Mouse (Mus musculus) thymus, adult 2 months (tissue): ENCODE measurements around the gene Tnfaip2.

Experiments
- CTCF ChIP-seq: fragments of 200-500 bp; IDR thresholded peaks from 2 replicates; pipeline ENCODE4 v1.5.1; 2012; ENCODE audit warnings: mild to moderate bottlenecking, control low read depth, low read length, moderate library complexity, borderline replicate concordance; ENCODE audit not compliant: control insufficient read depth, poor library complexity, insufficient read depth; ENCODE audit errors: extremely low read depth
- POLR2A ChIP-seq: fragments of 200-500 bp; IDR thresholded peaks from 2 replicates; pipeline ENCODE4 v1.6.1; 2012; ENCODE audit warnings: mild to moderate bottlenecking, low read length, control low read depth, moderate library complexity; ENCODE audit not compliant: control insufficient read depth, poor library complexity, insufficient read depth; ENCODE audit errors: extremely low read depth

DNA sequence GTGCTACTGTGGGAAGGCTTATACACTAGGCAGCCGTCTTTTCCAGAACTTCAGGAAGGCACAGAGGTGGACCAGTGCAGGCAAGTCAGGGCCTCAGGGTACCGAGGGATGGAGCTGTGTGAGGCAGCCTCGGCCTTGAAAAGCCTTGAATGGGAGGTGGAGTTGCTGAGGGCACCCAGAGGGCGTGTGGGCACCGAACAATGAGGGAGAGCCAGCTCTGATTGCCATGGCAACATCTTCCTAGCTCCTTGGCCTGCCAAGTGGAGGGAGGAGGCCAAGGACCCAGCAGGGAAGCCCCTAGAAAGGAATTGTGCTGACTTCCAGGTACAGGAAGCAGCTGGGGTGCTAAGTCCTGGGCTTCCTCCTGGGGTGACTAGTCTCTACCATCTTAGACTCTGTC is 32.7 kb upstream of the Tnfaip2 start:
- TF ChIP-seq CTCF (no peak), POLR2A (no peak)
